Mouse (Mus musculus) ES-E14 (cell line): ENCODE measurements around the gene Fzr1. TPM values are rescaled to one million over a fixed set of nuclear protein-coding genes. Genes with fewer than 3 reads are reported as not detected.

ENCODE experiments used
- DNase-seq: peaks from one replicate; pipeline ENCODE4 v3.0.0-alpha.2; 2013; ENCODE audit warnings: low read depth, low spot score
- H3K27ac ChIP-seq: 2 replicates; pipeline ENCODE4 v1.5.1; 2012; ENCODE audit warnings: low read depth, mild to moderate bottlenecking, low read length, moderate library complexity, mixed read lengths; ENCODE audit not compliant: poor library complexity, insufficient read depth, severe bottlenecking
- H3K36me3 ChIP-seq: 2 replicates; pipeline ENCODE4 v1.6.1; 2012; ENCODE audit warnings: mild to moderate bottlenecking, low read length, moderate library complexity, mixed read lengths; ENCODE audit not compliant: control insufficient read depth, poor library complexity, insufficient read depth, severe bottlenecking
- H3K4me1 ChIP-seq, 2 experiments: fragments of 150-350 bp in 1 of 2; sonication (generic) in 1 of 2; 2 replicates each; pipeline ENCODE4 v1.6.1; 2012; ENCODE audit warnings: low read length in 2 of 2, mild to moderate bottlenecking in 1 of 2, mixed read lengths in 1 of 2; ENCODE audit not compliant: control insufficient read depth in 2 of 2, insufficient read depth in 2 of 2, poor library complexity in 1 of 2
- H3K4me3 ChIP-seq, 2 experiments: fragments of 150-350 bp in 1 of 2; sonication (generic) in 1 of 2; 2 replicates each; pipeline ENCODE4 v1.5.1; 2012; ENCODE audit warnings: low read length in 2 of 2, low read depth in 1 of 2, mild to moderate bottlenecking in 1 of 2, mixed read lengths in 1 of 2; ENCODE audit not compliant: insufficient read depth in 1 of 2, poor library complexity in 1 of 2, severe bottlenecking in 1 of 2
- H3K9ac ChIP-seq: 2 replicates; pipeline ENCODE4 v1.6.1; 2012; ENCODE audit warnings: low read depth, mild to moderate bottlenecking, low read length, mixed read lengths; ENCODE audit not compliant: poor library complexity, insufficient read depth, severe bottlenecking
- H3K9me3 ChIP-seq: fragments of 150-350 bp; sonication (generic); 2 replicates; pipeline ENCODE4 v1.6.1; 2012; ENCODE audit warnings: low read depth, mild to moderate bottlenecking, low read length; ENCODE audit not compliant: control insufficient read depth, insufficient read depth
- CHD2 ChIP-seq: IDR thresholded peaks from 2 replicates; pipeline ENCODE4 v1.6.1; 2014; ENCODE audit warnings: mild to moderate bottlenecking, low read depth, low read length, inconsistent platforms
- HCFC1 ChIP-seq: IDR thresholded peaks from 2 replicates; pipeline ENCODE4 v1.6.1; 2012; ENCODE audit warnings: low read length, inconsistent platforms, borderline replicate concordance; ENCODE audit not compliant: insufficient read depth
- MAFK ChIP-seq: IDR thresholded peaks from 2 replicates; pipeline ENCODE4 v1.6.1; 2014; ENCODE audit warnings: mild to moderate bottlenecking, low read depth, low read length, inconsistent platforms; ENCODE audit not compliant: insufficient read depth
- ZC3H11A ChIP-seq: IDR thresholded peaks from 2 replicates; pipeline ENCODE4 v1.6.1; 2012; ENCODE audit warnings: low read depth, mild to moderate bottlenecking, inconsistent platforms, low read length, borderline replicate concordance
- ZNF384 ChIP-seq: IDR thresholded peaks from 2 replicates; pipeline ENCODE4 v1.6.1; 2012; ENCODE audit warnings: low read depth, low read length, inconsistent platforms
- in situ Hi-C, 2 experiments: fragments of 600-800 bp; cut with MboI; formaldehyde crosslinking; loops; one replicate each; pipeline ENCODE4 v1.15.1; 2025; ENCODE audit warnings: low sequenced_read_pairs in 2 of 2, inconsistent platforms in 1 of 2; ENCODE audit not compliant: unreplicated experiment in 2 of 2
- total RNA-seq: library from RNA; depleted of rRNA; stranded (reverse); fragments of 300-350 nt; gene quantifications from 2 replicates; pipeline ENCODE4 v1.2.3, GENCODE M21; 2012

The Fzr1 gene
- total RNA-seq, 1 experiment = 63.0 TPM

GRCm38 (mm10) chr10:81422661-81423217 lies 44.4 kb upstream of the Fzr1 start:
- no peak overlapping the region for H3K27ac ChIP-seq
- in situ Hi-C loops = no loop called here
- no peak for DNase-seq
- no peak overlapping the region for H3K9ac ChIP-seq
- peaks cover 5 to 51% of the 10 kb centered on the region in 2 experiments for H3K4me1 ChIP-seq
- no peaks in the 10 kb centered on the region for H3K36me3 ChIP-seq
- no peaks in the 10 kb centered on the region for H3K9me3 ChIP-seq
- no peak overlapping the region for H3K4me3 ChIP-seq
- TF ChIP-seq ZC3H11A = no peak
- TF ChIP-seq HCFC1 = no peak
- no peak for TF ChIP-seq CHD2
- TF ChIP-seq ZNF384 = no peak
- TF ChIP-seq MAFK = no peak

DNA sequence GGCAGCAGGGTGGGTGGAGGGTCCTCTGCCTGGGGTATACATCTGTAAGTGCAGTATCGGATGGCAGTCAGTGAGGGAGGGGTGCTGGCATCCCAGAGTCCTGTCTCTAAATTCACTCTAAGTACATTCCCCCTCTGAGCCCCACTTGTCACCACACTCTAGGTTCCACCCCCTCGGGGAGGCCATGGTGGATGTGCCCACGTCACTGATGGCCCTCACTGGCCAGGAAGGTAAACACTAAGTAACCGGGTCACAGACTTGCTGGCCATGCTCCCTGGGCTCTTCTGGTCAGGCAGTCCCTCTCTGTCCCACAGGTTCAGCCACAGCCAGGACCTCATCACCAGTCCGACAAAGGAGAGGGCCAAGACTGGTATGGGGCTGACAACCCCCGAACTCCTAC lies 43.9 kb upstream of the Fzr1 start:
- H3K4me1 ChIP-seq = peaks cover 5 to 55% of the 10 kb centered on the region in 2 experiments
- H3K4me3 ChIP-seq = no peak overlapping the region
- no peaks in the 10 kb centered on the region for H3K36me3 ChIP-seq
- H3K27ac ChIP-seq = no peak overlapping the region
- no peak for DNase-seq
- TF ChIP-seq HCFC1 (no peak), CHD2 (no peak), ZC3H11A (no peak), MAFK (no peak), ZNF384 (no peak)
- in situ Hi-C loops = no loop called here
- no peaks in the 10 kb centered on the region for H3K9me3 ChIP-seq
- H3K9ac ChIP-seq = no peak overlapping the region

- in situ Hi-C loops = no loop called here
- H3K27ac ChIP-seq = no peak overlapping the region
- peaks cover 5 to 55% of the 10 kb centered on the region in 2 experiments for H3K4me1 ChIP-seq
- no peak overlapping the region for H3K4me3 ChIP-seq
- H3K9me3 ChIP-seq = no peaks in the 10 kb centered on the region
- no peaks in the 10 kb centered on the region for H3K36me3 ChIP-seq
- TF ChIP-seq ZNF384 (no peak), CHD2 (no peak), MAFK (no peak), ZC3H11A (no peak), HCFC1 (no peak)
- H3K9ac ChIP-seq = no peak overlapping the region
- no peak for DNase-seq
Observed at GRCm38 (mm10) chr10:81421797-81422100, 43.4 kb upstream of the Fzr1 start.

DNA sequence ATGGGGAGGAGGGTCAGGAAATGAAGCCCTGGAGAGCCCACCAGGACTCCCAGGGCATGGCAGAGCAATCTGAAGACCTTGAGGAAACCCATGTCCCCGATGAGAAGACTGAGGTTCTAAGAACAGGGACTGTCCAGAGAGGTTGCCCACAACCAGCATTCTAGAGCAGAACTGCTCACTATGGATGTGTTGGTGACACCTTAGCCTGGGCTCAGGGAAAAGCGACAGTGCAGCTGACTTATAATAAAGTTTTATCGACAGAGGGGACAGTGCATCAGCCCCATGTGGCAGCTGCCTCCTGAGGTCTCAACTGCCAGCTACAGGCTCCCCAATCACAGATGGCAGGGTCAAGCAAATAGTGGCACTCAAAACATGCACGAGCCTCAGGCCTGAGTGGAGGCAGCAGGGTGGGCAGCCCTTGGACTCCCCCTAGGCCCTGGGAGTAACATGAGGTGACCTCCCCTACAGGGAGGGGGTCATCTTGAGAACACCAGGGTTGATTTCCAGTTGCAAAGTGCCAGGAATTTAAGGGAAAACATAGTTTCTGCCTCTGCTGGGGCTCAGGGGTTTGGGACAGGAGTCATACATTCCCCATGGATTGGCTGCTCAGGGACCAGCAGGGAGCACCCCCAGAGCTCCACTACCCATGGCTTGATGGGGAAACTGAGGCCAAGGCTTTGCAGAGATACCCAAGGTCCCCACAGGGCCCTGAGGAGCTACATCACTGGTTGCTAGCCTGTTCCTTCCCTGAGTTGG lies 42.9 kb upstream of the Fzr1 start:
- no peak for DNase-seq
- Histone ChIP-seq H3K9ac (no peak overlapping the region), H3K9me3 (no peaks in the 10 kb centered on the region), H3K27ac (no peak overlapping the region), H3K4me1 (peaks cover 5 to 53% of the 10 kb centered on the region in 2 experiments), H3K4me3 (no peak overlapping the region), H3K36me3 (no peaks in the 10 kb centered on the region)
- TF ChIP-seq MAFK = no peak
- TF ChIP-seq ZC3H11A = no peak
- no peak for TF ChIP-seq CHD2
- TF ChIP-seq HCFC1 = no peak
- no peak for TF ChIP-seq ZNF384
- in situ Hi-C loops = no loop called here
